Mouse (Mus musculus): Measurements from ENCODE around the gene Exd2. TPM values are rescaled to one million over a fixed set of nuclear protein-coding genes. Genes with fewer than 3 reads are reported as not detected.

The Exd2 gene
- total RNA-seq, 2 experiments from 2014 or later: 9.9 to 11.1 TPM

DNA sequence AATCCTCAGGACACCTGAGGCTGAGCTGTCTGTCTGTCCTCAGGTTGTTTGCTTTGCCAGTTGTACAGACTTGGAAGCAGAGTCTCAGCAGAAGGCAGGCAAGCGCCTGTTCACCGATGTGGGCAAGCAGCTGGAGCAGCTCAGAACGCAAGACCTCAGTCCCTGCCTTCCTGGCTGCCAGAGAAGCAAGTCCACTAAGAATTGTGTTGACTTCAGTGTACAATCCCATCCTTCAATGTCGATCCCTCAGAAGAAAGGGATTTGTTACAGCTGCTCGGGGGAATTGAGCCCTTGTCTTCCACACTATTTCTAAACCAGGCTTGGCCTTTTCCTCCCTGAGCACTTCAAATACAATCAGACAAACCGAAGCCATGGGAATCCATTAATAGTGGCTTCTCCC lies 75.4 kb downstream of the Exd2 start:
- ATAC-seq (ENCODE audit: poor library complexity, severe bottlenecking): no peak

DNA sequence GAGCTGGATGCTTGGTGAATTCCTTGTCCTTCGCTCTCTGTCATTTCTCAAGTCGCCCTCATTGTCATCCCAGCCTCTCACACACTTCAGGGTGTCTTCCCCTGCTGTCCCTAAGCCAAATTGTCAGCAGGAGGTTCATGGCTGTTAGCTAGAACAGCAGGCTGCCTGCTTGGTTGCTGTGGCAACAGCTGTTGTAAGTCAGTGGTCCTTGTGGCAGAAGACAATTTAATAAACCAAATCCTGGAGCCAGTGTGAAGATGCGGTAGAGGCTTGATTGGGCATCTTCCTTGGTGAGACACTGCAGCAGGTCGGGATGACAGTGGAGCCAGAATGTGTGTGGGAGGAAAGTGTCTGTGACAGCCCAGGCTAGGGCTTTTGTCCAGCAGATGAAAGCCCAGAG lies 82.4 kb downstream of the Exd2 start:
- ATAC-seq (ENCODE audit: poor library complexity, severe bottlenecking): no peak

DNA sequence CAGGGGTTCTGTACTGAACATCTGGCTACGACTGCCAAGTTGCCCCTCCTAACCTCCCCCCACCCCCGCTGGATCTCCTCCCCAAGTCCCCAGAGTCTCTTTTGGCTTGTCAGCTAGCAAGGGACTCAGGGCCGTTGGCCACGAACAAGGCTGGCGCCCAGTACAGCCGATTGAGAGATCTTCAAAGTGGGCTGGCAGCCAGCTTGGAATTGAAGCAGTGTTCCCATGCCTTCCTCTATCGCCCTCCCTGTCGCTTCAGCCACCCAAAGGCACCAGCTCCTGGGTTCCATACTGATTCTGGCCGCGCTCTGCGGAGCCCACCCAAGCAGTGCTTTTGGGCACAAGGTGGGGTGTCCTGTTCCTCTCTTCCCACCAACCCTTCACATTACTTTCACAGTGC lies 86.8 kb downstream of the Exd2 start:
- no peak for ATAC-seq (ENCODE audit: poor library complexity, severe bottlenecking)

Other genes with a start within 250 kb of the Exd2 start
- gene Actn1, start 202.7 kb upstream of the Exd2 start, total RNA-seq (2015): 31.2 and 38.6 TPM in 2 replicates
- 30.9 and 52.5 TPM in 2 replicates for gene Actn1, start 202.7 kb upstream of the Exd2 start, total RNA-seq (2017)
- gene Dcaf5, start 26.5 kb upstream of the Exd2 start, total RNA-seq (2015): 8.5 and 9.5 TPM in 2 replicates
- gene Dcaf5, start 26.5 kb upstream of the Exd2 start, total RNA-seq (2017): 14.2 and 15.4 TPM in 2 replicates
- not detected in 2 replicates for gene Galnt16, start 55.2 kb downstream of the Exd2 start, total RNA-seq (2015)
- not detected in 2 replicates for gene Galnt16, start 55.2 kb downstream of the Exd2 start, total RNA-seq (2017)
- gene Slc39a9, start 180.8 kb downstream of the Exd2 start, total RNA-seq (2015): 24.3 and 24.5 TPM in 2 replicates
- gene Slc39a9, start 180.8 kb downstream of the Exd2 start, total RNA-seq (2017): 12.3 and 14.5 TPM in 2 replicates
- 33.8 and 57.1 TPM in 2 replicates for gene Erh, start 181.2 kb downstream of the Exd2 start, total RNA-seq (2015)
- 25.1 and 30.3 TPM in 2 replicates for gene Erh, start 181.2 kb downstream of the Exd2 start, total RNA-seq (2017)
- gene Plekhd1, start 229.5 kb downstream of the Exd2 start, total RNA-seq (2015): not detected in 2 replicates
- not detected in 2 replicates for gene Plekhd1, start 229.5 kb downstream of the Exd2 start, total RNA-seq (2017)